Mouse (Mus musculus): ENCODE results near the gene Snapin.

Snapin gene

DNA sequence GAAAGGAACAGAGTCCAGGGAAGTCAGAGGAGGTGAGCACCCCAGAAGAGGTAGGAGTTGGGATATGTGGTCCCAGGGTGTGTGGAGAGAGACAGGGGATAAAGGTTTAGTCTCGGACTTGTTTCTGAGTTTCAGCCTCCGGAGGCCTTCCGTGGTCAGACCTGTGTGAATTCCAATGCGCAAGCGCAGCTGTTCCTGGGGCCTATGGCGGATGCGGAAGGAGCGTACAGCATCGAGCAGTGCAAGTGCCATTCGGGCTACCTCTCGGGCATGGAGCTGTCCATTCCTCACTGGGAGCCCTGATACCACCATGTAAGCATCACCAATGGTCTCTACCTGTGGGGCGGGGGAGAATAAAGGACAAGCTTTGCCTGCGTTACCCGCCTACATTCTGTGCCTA, 35.9 kb downstream of the Snapin start:
- no peak for ATAC-seq (ENCODE audit: low TSS enrichment)

DNA sequence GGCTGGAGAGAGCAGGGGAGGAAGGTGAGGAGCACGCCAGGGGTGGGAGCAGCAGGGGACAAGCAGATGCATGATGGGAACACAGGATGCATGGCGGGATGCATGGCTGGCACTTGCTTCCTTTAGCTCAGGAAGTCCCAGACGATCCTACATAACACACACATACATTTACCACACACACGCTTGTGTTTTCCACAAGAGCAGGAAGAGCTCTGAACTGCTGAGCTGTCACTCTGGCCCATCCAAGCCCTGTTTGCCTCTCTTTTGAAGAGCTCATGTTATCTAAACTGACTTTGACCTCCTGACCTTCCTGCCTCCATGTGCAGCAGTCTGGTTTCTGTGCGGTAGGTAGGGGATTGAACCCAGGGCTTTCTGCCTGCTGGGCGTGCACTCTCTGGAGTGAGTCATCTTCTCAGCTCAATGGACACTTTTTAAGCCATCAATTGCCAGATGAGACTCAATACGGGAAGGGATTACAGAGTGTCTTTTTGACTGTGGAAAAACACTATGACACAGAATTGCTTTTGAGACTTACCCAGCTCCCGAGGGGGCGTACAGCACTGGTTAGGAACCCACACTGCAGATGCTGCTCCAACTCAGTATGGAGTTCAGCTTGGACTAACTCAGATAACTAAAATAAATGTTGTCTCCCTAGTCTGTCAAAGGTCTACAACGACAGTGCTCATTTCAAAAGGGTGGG, 39.3 kb downstream of the Snapin start:
- peak; percentile 94 for ATAC-seq (ENCODE audit: low TSS enrichment)

DNA sequence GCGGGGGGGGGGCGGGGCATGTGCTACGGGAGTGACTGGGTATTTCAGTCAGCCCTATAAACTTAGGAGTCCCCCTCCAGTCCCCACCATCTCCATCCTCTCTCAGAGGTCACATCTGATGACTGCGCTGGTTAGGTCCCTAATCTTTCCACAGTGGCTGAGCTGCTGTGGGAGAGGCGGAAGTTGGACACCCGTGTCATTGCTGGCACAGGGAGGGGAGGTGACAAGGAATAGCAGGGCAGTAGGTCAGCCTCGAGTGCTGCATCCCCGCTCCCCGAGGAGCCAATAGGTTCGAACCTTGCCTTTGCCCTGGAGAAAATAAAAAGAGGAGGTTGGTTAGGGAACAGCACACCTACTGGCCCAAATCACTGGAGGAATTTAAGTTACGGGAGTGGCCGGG, 40.0 kb downstream of the Snapin start:
- no peak for ATAC-seq (ENCODE audit: low TSS enrichment)

DNA sequence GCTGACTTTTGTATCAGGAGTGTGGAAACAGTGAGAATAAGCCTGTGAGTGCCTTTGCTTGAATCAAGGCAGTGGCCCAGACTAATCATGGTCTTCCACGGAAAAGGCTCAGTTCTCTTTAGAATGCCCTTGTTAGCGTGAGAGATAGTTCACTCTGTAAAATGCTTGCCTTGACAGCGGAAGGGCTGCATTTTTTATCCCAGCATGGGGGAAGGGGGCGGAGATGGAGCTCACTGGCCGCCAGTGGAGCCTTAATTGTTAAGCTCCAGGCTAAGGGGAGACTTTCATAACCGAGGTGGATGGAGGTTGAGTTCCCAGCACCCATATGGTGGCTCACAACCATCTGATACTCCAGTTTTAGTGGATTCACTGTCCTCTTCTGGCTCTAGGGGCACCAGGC, 42.2 kb downstream of the Snapin start:
- no peak for ATAC-seq (ENCODE audit: low TSS enrichment)

DNA sequence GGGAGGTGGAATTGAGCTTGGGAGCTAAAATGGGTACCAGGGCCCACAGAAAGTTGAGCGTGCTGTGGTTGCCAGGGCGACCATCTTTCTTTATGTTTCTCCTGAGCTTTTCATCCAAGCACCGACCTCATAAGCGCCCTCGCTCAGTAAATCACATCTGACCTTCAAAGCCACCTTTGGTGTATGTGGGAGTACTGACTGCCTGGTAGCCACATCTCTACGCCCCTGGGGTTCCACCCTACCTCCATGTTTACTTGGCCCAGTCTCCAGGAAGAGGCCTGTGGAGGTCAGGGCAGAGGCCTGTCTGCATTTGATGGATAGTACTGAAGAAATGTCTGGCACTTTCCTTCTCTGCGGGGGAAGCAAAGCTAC, 43.7 kb downstream of the Snapin start:
- ATAC-seq (ENCODE audit: low TSS enrichment), result 0 out of 2 replicates have a peak, but pooled peaks have one; percentile 2

DNA sequence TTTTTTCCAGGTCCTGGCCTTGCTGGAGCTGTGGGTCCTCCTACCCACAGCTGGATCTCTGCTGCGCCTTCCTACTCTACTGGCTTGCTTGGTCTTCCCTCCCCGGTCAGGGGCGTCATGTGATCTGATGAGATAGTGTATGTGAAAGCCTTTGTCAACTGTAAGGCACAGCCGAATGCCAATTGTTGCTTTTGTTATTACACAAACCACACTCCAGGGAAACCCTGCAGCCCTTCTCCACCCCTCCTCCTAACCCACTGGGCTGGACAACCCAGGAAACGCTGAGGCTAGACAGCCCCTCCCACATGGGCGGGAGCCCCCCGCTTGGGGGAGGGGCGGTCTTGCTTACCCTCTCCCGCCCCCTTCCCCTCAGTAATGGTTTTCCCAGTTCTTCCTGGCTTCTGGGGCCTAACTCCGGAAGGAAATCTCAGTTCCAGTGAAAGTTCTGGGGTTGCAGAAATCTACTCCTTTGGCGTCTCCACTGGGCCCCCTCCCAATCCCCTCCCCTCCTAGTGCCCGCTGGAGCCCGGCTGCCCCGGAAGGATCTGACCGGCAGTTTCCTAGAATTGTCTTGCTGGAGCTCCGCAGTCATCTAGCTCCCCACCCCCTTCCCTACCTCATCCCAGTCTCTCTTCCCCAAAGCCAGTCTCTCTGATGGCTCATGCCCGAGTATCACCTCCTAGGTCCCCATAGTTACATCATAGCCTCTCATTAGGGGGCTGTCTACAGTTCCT, 44.3 kb downstream of the Snapin start:
- ATAC-seq (ENCODE audit: low TSS enrichment), result peak; percentile 77

DNA sequence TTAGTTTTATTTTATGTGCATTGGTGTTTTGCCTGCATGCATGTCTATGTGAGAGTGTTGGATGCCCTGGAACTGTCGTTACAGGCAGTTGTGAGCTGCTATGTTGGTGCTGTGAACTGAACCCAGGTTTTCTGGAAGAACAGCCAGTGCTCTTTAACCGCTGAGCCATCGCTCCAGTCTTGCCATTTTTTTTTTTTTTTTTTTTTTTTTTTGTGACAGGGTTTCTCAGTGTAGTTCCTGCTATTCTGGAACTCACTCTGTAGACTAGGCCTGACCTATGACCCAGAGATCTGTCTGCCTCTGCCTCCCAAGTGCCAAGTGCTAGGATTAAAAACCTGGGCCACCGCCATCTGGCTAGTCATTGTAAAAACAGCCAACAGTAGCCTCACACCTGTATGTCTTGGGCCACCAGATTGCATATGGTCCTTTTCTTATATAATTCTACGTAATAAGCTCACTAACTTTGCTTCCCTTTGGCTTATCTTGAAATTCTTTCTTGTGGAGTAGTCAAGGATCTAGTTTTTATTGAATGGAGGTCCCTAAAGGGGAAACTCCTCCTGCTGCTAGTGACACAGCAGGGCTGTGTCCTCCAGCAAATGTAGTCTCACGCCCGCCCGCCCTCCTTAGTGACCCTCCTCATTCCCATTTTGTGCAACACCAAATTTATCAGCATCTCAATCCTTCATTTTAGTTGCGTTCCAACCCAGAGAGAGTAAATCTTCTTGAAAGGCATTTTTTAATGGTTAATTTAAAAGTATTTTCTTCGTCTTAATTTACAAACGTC, 45.2 kb downstream of the Snapin start:
- ATAC-seq (ENCODE audit: low TSS enrichment), result no peak

DNA sequence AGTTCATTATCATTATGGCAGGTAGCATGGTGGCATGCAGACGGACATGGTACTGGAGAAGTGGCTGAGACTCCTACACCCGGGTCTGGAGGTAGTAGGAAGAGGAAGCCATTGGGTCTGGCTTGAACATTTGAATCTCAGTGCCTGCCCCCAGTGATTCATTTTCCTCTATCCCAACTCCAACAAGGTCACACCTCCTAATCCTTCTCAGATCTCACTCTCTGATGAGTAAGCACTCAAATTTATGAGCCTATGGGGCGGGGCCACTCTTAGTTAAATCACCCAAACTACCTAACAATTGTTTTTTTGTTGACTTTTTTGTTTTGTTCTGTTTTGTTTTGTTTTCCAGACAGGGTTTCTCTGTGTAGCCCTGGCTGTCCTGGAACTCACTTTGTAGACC, 46.9 kb downstream of the Snapin start:
- ATAC-seq (ENCODE audit: low TSS enrichment), result no peak

DNA sequence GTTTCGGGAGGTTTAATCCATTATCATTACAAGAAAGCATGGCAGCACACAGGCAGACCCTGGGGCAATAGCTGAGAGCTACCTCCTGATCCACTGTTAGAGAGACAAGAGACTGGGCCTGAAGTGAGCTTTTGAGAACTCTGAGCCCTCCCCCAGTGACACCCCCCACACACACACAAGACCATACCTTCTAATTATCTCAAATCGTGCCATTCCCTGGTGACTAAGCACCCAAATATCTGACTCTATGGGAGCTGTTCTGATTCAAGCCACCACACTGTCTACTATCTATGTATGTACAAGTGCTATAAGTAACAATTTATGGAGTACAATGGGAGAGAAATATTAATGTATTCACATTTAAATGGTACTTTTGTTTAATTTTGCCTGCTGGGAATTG, 50.1 kb downstream of the Snapin start:
- ATAC-seq (ENCODE audit: low TSS enrichment), result no peak
